Mouse (Mus musculus) neutrophil, adult 59 days (primary cell): ENCODE measurements around the gene Mtif3. TPM values are rescaled to one million over a fixed set of nuclear protein-coding genes. Genes with fewer than 3 reads are reported as not detected.

Experiments
- total RNA-seq, 2 experiments: library from RNA; stranded (reverse); gene quantifications; 1 replicate in 1 of 2; 2 replicates in 1 of 2; pipeline ENCODE4 v1.2.4; 2023

Gene Mtif3
- total RNA-seq = 1 to 10 TPM; 7.0 to 8.5 TPM

GRCm38 (mm10) chr5:146963118-146963936 is at the start of gene Mtif3:
Mtif3 (minus strand) TSS chr5:146963800.

GRCm38 (mm10) chr5:146948508-146949088 is 15.0 kb downstream of the Mtif3 start, which contains the start of gene Gtf3a:
Gtf3a (plus strand) TSS chr5:146948657.

Other genes with a start within 250 kb of the Mtif3 start
- gene Usp12, start 168.8 kb downstream of the Mtif3 start, total RNA-seq = 10 to 100 TPM; 23.0 to 27.4 TPM
- gene Rpl21, start 130.9 kb downstream of the Mtif3 start, total RNA-seq = 100 to 1,000 TPM; 177 to 214 TPM
- not detected for gene Rasl11a, start 118.7 kb downstream of the Mtif3 start, total RNA-seq
- gene Gtf3a, start 15.1 kb downstream of the Mtif3 start, total RNA-seq = 10 to 100 TPM; 15.8 to 18.8 TPM
- gene Lnx2, start 112.8 kb upstream of the Mtif3 start, total RNA-seq = 1 to 10 TPM; 4.3 to 4.7 TPM
- 10 to 100 TPM; 60.7 to 62.1 TPM for gene Polr1d, start 113.2 kb upstream of the Mtif3 start, total RNA-seq
- not detected for gene Gsx1, start 224.9 kb upstream of the Mtif3 start, total RNA-seq